ENCODE assay signal across 17 mouse cellular contexts in genomic region chr17:7568482-7568881, GRCm38 (mm10).
"Had no signal": no experiment of that assay in that cellular context is flagged by ENCODE, and none has a peak within 500 bp of the region (broad histone marks: within the 10 kb centered on the region; RNA-seq: fewer than 3 reads in every experiment).

No protein-coding gene starts in this region.

- H3K27ac ChIP-seq: neural tube, embryonic 12.5 days; neural tube, embryonic 13.5 days; neural tube, embryonic 15.5 days; stomach, embryonic 15.5 days; stomach, postnatal 0 days had no signal

- H3K4me2 ChIP-seq: neural tube, embryonic 12.5 days; neural tube, embryonic 13.5 days; neural tube, embryonic 15.5 days; stomach, embryonic 15.5 days had no signal

- H3K36me3 ChIP-seq: neural tube, embryonic 12.5 days; neural tube, embryonic 13.5 days; neural tube, embryonic 15.5 days; stomach, embryonic 15.5 days had no signal

- H3K4me3 ChIP-seq: neural tube, embryonic 12.5 days; neural tube, embryonic 13.5 days; neural tube, embryonic 15.5 days; stomach, embryonic 15.5 days had no signal

- DNase-seq: retina, postnatal 1 day; right cerebral cortex, adult 18-20 months; right cerebral cortex, postnatal 14 days; right cerebral cortex, postnatal 25 days; right cerebral cortex, postnatal 4 days; spleen, adult 18-20 months; thymus, adult 18-20 months; thymus, adult 2 months; thymus, postnatal 14 days; thymus, postnatal 25 days; thymus, postnatal 36 days; thymus, postnatal 4 days had no signal

- H3K4me1 ChIP-seq: neural tube, embryonic 12.5 days; neural tube, embryonic 13.5 days; neural tube, embryonic 15.5 days; stomach, embryonic 15.5 days had no signal

- H3K27me3 ChIP-seq: neural tube, embryonic 12.5 days; neural tube, embryonic 13.5 days; neural tube, embryonic 15.5 days; stomach, embryonic 15.5 days had no signal

- H3K9me3 ChIP-seq: neural tube, embryonic 12.5 days; neural tube, embryonic 13.5 days; neural tube, embryonic 15.5 days; stomach, embryonic 15.5 days had no signal

- H3K9ac ChIP-seq: neural tube, embryonic 12.5 days; neural tube, embryonic 13.5 days; neural tube, embryonic 15.5 days; stomach, embryonic 15.5 days had no signal
